Mouse (Mus musculus) ES-Bruce4 (cell line): ENCODE measurements around the gene Btbd7.

Experiments
- CTCF ChIP-seq: IDR thresholded peaks from one replicate; pipeline ENCODE4 v1.8.1; 2011; ENCODE audit warnings: low read depth, low read length
- POLR2A ChIP-seq: IDR thresholded peaks from one replicate; pipeline ENCODE4 v1.8.1; 2011; ENCODE audit warnings: low read length; ENCODE audit not compliant: insufficient read depth

DNA sequence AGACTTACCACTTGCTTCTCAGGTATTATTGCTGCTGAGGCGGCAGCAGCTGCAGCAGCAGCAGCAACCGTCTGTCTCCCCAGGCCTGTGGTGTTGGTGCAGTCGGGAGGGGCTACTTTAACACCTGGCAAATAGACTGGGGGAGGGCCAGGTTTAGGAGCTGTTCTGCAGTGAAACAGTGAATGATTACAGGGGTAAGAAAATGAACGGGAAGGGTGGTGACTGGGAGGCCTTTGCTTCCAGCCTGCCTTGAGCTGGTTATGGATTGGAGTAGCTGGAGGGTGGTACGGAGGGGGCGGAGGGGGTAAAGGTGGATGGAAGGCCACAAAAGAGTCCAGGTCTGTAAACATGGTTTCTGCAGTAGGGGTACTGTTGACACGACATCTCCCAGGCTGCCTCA lies 90.3 kb downstream of the Btbd7 start:
- TF ChIP-seq CTCF: no peak
- no peak for TF ChIP-seq POLR2A
